Mouse (Mus musculus) heart, embryonic 16.5 days (tissue): ENCODE results near the gene Dennd1b. TPM values are rescaled to one million over a fixed set of nuclear protein-coding genes. Genes with fewer than 3 reads are reported as not detected.

Experiments used
- ATAC-seq: fragments of 200-750 bp; cut with Nextera tagmentation; replicated peaks from 2 replicates; pipeline ENCODE4 v1.8.0; 2017; ENCODE audit warnings: moderate number of reproducible peaks; ENCODE audit not compliant: insufficient read depth, low FRiP score; ENCODE audit errors: extremely low read depth
- H3K27ac ChIP-seq: fragments of 300-500 bp; sonication (generic); 2 replicates; pipeline ENCODE4 v1.5.1; 2014; ENCODE audit warnings: mild to moderate bottlenecking, low read length, control low read depth, moderate library complexity
- H3K27me3 ChIP-seq: fragments of 300-500 bp; sonication (generic); 2 replicates; pipeline ENCODE4 v1.6.1; 2014; ENCODE audit warnings: low read length, mixed read lengths; ENCODE audit not compliant: control insufficient read depth, insufficient read depth
- H3K36me3 ChIP-seq: fragments of 300-500 bp; sonication (generic); 2 replicates; pipeline ENCODE4 v1.6.1; 2014; ENCODE audit not compliant: control insufficient read depth, insufficient read depth
- H3K4me1 ChIP-seq: fragments of 300-500 bp; sonication (generic); 2 replicates; pipeline ENCODE4 v1.6.1; 2014; ENCODE audit warnings: low read length, mixed read lengths; ENCODE audit not compliant: control insufficient read depth, insufficient read depth
- H3K4me2 ChIP-seq: fragments of 300-500 bp; sonication (generic); 2 replicates; pipeline ENCODE4 v1.6.1; 2014; ENCODE audit warnings: low read depth, mild to moderate bottlenecking, control low read depth, low read length
- H3K4me3 ChIP-seq: fragments of 300-500 bp; sonication (generic); 2 replicates; pipeline ENCODE4 v1.5.1; 2014; ENCODE audit warnings: mild to moderate bottlenecking, control low read depth, low read length
- H3K9ac ChIP-seq: fragments of 300-500 bp; sonication (generic); 2 replicates; pipeline ENCODE4 v1.6.1; 2014; ENCODE audit warnings: low read length, control low read depth
- H3K9me3 ChIP-seq: fragments of 300-500 bp; sonication (generic); replicated peaks from 2 replicates; pipeline ENCODE4 v1.6.1; 2016; ENCODE audit warnings: low read length; ENCODE audit not compliant: control insufficient read depth
- WGBS: fragments of 180-500 bp; shearing (Covaris S2); extraction: QIAGEN DNeasy Blood & Tissue Kit; methylation state at CpG from one replicate; pipeline ENCODE4 v1.1.7; 2014; 5-methylcytosine and 5-hydroxymethylcytosine counted together
- polyA plus RNA-seq: library from polyadenylated mRNA; unstranded; fragments of >200 nt; fragmentation: Nextera tagmentation; extraction: Ambion mirVana; gene quantifications from 2 replicates; pipeline ENCODE4 v1.2.1, GENCODE M21; 2015

Dennd1b gene
- polyA plus RNA-seq, 1 experiment from 2014 or later, result 10.0 TPM

- H3K9ac ChIP-seq, result no peak overlapping the region
- no peak for ATAC-seq
- no peaks in the 10 kb centered on the region; the same call in 1 of the 2 replicates for H3K36me3 ChIP-seq
- no peak overlapping the region for H3K4me2 ChIP-seq
- no peaks in the 10 kb centered on the region for H3K4me1 ChIP-seq
- H3K4me3 ChIP-seq, result no peak overlapping the region
- no peak overlapping the region for H3K27ac ChIP-seq
- 18% methylated on average over 3 of the region's 3 CpGs for WGBS
- no peaks in the 10 kb centered on the region for H3K27me3 ChIP-seq
- H3K9me3 ChIP-seq, result no peaks in the 10 kb centered on the region
These were observed 193.2 kb downstream of the Dennd1b start for GRCm38 (mm10) chr1:139156397-139156796.

GRCm38 (mm10) chr1:139161619-139162018, 198.4 kb downstream of the Dennd1b start:
- no peak overlapping the region for H3K27ac ChIP-seq
- no peaks in the 10 kb centered on the region; the same call in 1 of the 2 replicates for H3K4me1 ChIP-seq
- WGBS, result 44% methylated on average over 3 of the region's 3 CpGs
- no peaks in the 10 kb centered on the region; the same call in 1 of the 2 replicates for H3K36me3 ChIP-seq
- no peak overlapping the region for H3K9ac ChIP-seq
- no peak overlapping the region for H3K4me3 ChIP-seq
- H3K4me2 ChIP-seq, result no peak overlapping the region
- ATAC-seq, result no peak
- H3K9me3 ChIP-seq, result no peaks in the 10 kb centered on the region
- H3K27me3 ChIP-seq, result no peaks in the 10 kb centered on the region

- Histone ChIP-seq H3K36me3 (peaks cover 2% of the 10 kb centered on the region), H3K9me3 (no peaks in the 10 kb centered on the region), H3K4me3 (no peak overlapping the region), H3K4me2 (no peak overlapping the region), H3K27ac (no peak overlapping the region), H3K27me3 (no peaks in the 10 kb centered on the region), H3K9ac (no peak overlapping the region), H3K4me1 (no peaks in the 10 kb centered on the region; the same call in 1 of the 2 replicates)
- no peak for ATAC-seq
- WGBS, result 29% methylated on average over 5 of the region's 5 CpGs
These were observed 199.6 kb downstream of the Dennd1b start for GRCm38 (mm10) chr1:139162814-139163213.

GRCm38 (mm10) chr1:139174058-139174832, 211.0 kb downstream of the Dennd1b start:
- 70% methylated on average over 3 of the region's 3 CpGs for WGBS
- ATAC-seq, result no peak

GRCm38 (mm10) chr1:139179707-139180106, 216.5 kb downstream of the Dennd1b start:
- H3K4me3 ChIP-seq, result no peak overlapping the region
- ATAC-seq, result no peak
- H3K27ac ChIP-seq, result no peak overlapping the region
- no peak overlapping the region for H3K9ac ChIP-seq
- no peaks in the 10 kb centered on the region; the same call in 1 of the 2 replicates for H3K9me3 ChIP-seq
- H3K27me3 ChIP-seq, result no peaks in the 10 kb centered on the region
- H3K4me1 ChIP-seq, result peaks cover 6% of the 10 kb centered on the region
- no peak overlapping the region for H3K4me2 ChIP-seq
- H3K36me3 ChIP-seq, result no peaks in the 10 kb centered on the region
- 78% methylated on average over 1 of the region's 1 CpGs for WGBS

More at GRCm38 (mm10) chr1:139174058-139174832, 211.0 kb downstream of the Dennd1b start:
- Histone ChIP-seq H3K4me1 (peaks cover 3% of the 10 kb centered on the region; the same call in 1 of the 2 replicates), H3K36me3 (peaks cover 11% of the 10 kb centered on the region), H3K27ac (no peak overlapping the region), H3K27me3 (no peaks in the 10 kb centered on the region), H3K4me2 (no peak overlapping the region), H3K9me3 (no peaks in the 10 kb centered on the region; the same call in 1 of the 2 replicates), H3K9ac (no peak overlapping the region), H3K4me3 (no peak overlapping the region)

- H3K27me3 ChIP-seq, result no peaks in the 10 kb centered on the region
- WGBS, result 30% methylated on average over 6 of the region's 6 CpGs
- H3K4me3 ChIP-seq, result no peak overlapping the region
- peaks cover 6% of the 10 kb centered on the region for H3K4me1 ChIP-seq
- H3K36me3 ChIP-seq, result no peaks in the 10 kb centered on the region
- ATAC-seq, result no peak
- H3K9ac ChIP-seq, result no peak overlapping the region
- H3K4me2 ChIP-seq, result no peak overlapping the region
- H3K9me3 ChIP-seq, result no peaks in the 10 kb centered on the region; the same call in 1 of the 2 replicates
- no peak overlapping the region for H3K27ac ChIP-seq
These were observed 217.4 kb downstream of the Dennd1b start for GRCm38 (mm10) chr1:139180481-139181149.

GRCm38 (mm10) chr1:139192635-139193034, 229.4 kb downstream of the Dennd1b start:
- 75% methylated on average over 3 of the region's 3 CpGs for WGBS
- H3K4me2 ChIP-seq, result no peak overlapping the region
- no peak overlapping the region for H3K4me3 ChIP-seq
- no peaks in the 10 kb centered on the region for H3K36me3 ChIP-seq
- H3K9ac ChIP-seq, result no peak overlapping the region
- no peaks in the 10 kb centered on the region for H3K4me1 ChIP-seq
- no peaks in the 10 kb centered on the region for H3K27me3 ChIP-seq
- no peaks in the 10 kb centered on the region for H3K9me3 ChIP-seq
- no peak for ATAC-seq
- H3K27ac ChIP-seq, result no peak overlapping the region

GRCm38 (mm10) chr1:139194011-139194410, 230.8 kb downstream of the Dennd1b start:
- Histone ChIP-seq H3K27me3 (no peaks in the 10 kb centered on the region), H3K27ac (no peak overlapping the region), H3K4me3 (no peak overlapping the region), H3K36me3 (no peaks in the 10 kb centered on the region), H3K4me1 (no peaks in the 10 kb centered on the region), H3K9me3 (no peaks in the 10 kb centered on the region), H3K4me2 (no peak overlapping the region), H3K9ac (no peak overlapping the region)
- no peak for ATAC-seq
- 42% methylated on average over 2 of the region's 2 CpGs for WGBS

GRCm38 (mm10) chr1:139194428-139195028, 231.3 kb downstream of the Dennd1b start:
- ATAC-seq, result no peak
- Histone ChIP-seq H3K9me3 (no peaks in the 10 kb centered on the region), H3K9ac (no peak overlapping the region), H3K4me1 (no peaks in the 10 kb centered on the region), H3K27me3 (no peaks in the 10 kb centered on the region), H3K36me3 (no peaks in the 10 kb centered on the region), H3K4me3 (no peak overlapping the region), H3K27ac (no peak overlapping the region), H3K4me2 (no peak overlapping the region)
- 31% methylated on average over 5 of the region's 5 CpGs for WGBS
